Mouse (Mus musculus) heart, postnatal 36 days (tissue): Measurements from ENCODE around the gene Gbp7. TPM values are rescaled to one million over a fixed set of nuclear protein-coding genes. Genes with fewer than 3 reads are reported as not detected.
A peak's percentile ranks its signal among the peaks of the same experiment; 100 is the strongest.
"Not testable (repeated sequence)": the region's sequence is repeated elsewhere in the genome, so short reads cannot be mapped to it uniquely, and the experiment has no call there.

Experiments used
- DNase-seq, 2 experiments: peaks; one replicate each; pipeline ENCODE4 v3.0.0; 2021 to 2022
- intact Hi-C: fragments of 180-260 bp; cut with DNase I; formaldehyde crosslinking; loops from one replicate; pipeline ENCODE4 v1.15.1; 2025
- total RNA-seq, 2 experiments: library from RNA; stranded (reverse); gene quantifications; 2 replicates each; pipeline ENCODE4 v1.2.3; 2021

The Gbp7 gene
- total RNA-seq, 2 experiments from 2014 or later: 8.5 to 14.3 TPM

- DNase-seq: peak; percentile 53 to 59
- intact Hi-C loops: loop anchor here (1.0 to 10.0 kb wide), 4 partner anchors 29 to 145 kb away; partner anchors contain the start of genes Gbp2, Gbp5, Gbp7 and Kyat3
Measured at GRCm38 (mm10) chr3:142559632-142560228, 29.6 kb downstream of the Gbp7 start, which contains the start of gene Gbp3. Gene Gbp3 (plus strand): TSS chr3:142560026.

DNA sequence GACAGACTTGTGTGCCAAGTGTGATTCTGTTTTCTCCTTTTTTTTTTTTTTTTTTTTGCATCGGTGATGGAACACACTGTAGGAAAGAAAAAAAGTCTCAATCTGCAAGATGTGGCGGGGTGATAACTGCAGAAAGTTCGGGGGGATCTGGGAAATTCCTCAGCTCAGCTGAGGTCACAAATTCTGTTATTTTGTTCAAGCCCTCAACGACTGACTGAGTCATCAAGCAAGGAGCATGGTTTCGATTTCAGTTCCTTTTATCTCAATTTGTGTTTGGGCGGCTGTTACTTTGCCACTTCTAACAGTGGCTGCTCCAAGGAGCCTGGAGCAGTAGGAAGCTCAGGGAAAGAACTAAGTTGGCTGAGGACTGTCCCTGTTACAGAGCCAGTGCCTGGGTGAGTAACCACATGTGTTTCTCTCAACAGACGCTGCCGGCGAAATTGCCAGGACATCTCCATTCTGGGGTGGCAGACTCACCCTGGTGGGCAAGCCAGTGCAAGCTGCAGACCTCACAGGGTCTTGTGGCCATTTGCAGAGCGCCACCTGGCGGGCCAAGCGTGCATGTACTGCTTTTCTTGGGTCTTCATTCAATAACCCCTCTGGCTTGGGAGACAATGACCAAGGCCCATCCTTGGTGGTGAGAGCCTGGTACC lies 30.3 kb downstream of the Gbp7 start:
- intact Hi-C loops: loop anchor here (1.0 to 10.0 kb wide), 4 partner anchors 30 to 144 kb away; partner anchors contain the start of genes Gbp2, Gbp5, Gbp7 and Kyat3

DNA sequence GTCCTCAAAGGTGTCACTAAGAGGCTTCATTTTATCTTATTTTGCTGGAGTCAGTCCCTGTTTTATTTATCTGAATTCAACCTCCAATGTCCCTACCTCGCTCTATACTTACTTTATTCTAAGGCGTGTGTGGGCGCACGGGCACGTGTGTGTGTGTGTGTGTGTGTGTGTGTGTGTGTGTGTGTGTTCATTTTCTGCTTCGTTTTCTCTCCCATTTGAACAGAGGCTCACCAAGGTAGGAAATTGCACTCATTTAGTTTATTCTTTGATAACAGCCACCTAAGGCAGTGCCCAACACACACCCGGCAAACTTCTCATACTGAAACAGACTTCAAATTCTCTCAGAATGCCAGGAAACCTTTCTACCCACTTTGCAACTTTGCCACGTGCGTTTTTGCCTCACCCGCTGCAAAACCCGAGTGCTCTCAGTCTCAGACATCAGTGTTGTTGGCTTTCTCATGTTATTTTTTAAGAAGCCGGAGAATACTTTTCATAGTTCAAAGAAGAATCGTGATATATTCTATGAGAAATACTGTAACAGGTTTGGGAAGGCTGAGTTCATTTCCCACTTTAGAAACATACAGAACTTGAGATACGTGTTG lies 31.0 kb downstream of the Gbp7 start:
- intact Hi-C loops: loop anchor here (1.0 to 10.0 kb wide), 3 partner anchors 60 to 144 kb away; partner anchors contain the start of genes Gbp2 and Kyat3
- no peak for DNase-seq

More for the DNA sequence above, 30.3 kb downstream of the Gbp7 start:
- peak; percentile 88 to 89 for DNase-seq

DNA sequence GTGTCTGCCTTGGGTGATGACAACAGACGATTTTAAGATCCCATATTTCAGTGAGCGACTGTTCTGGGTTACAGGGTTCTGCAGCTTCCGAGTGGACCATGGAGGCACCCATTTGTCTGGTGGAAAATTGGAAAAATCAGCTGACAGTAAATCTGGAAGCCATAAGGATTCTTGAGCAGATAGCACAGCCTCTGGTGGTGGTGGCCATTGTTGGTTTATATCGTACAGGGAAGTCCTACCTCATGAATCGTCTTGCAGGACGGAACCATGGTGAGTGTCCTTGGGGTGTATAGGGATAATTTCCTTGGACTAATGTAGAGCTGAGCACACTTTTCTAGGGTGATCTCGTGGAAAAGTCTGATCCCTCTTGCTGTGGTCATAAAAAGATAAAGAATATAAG lies 31.5 kb downstream of the Gbp7 start:
- DNase-seq: no peak
- intact Hi-C loops: loop anchor here (1.0 to 10.0 kb wide), 3 partner anchors 59 to 143 kb away; partner anchors contain the start of genes Gbp2 and Kyat3

GRCm38 (mm10) chr3:142567490-142567889 lies 37.3 kb downstream of the Gbp7 start:
- not testable (repeated sequence) for DNase-seq
- intact Hi-C loops: loop anchor here (10.0 kb wide), 1 partner anchor 137 kb away; the partner anchor contains the start of gene Kyat3

- intact Hi-C loops: no loop called here
- DNase-seq: no peak
Measured at GRCm38 (mm10) chr3:142570738-142571137, 40.6 kb downstream of the Gbp7 start.

GRCm38 (mm10) chr3:142577108-142577507 lies 47.0 kb downstream of the Gbp7 start:
- intact Hi-C loops: no loop called here
- DNase-seq: no peak

DNA sequence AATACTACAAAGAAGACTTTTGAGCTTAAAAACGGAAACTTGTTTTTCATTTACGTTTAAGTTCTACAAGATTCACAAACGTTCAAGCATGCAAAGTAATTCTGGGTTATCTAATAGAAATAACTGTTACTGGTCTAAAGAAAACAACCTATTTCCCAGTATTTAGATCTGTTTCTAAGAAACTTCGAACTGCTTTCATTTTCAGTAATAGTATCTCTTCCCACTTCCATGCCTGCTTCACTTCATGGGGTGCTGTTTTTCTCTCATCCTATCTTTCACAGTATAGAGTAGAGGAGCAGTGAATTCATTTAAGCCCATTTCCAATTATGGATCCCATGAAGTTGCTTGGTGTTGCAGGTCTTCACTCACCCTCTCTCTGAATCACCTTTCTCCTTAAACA lies 48.2 kb downstream of the Gbp7 start:
- intact Hi-C loops: no loop called here
- DNase-seq: no peak

DNA sequence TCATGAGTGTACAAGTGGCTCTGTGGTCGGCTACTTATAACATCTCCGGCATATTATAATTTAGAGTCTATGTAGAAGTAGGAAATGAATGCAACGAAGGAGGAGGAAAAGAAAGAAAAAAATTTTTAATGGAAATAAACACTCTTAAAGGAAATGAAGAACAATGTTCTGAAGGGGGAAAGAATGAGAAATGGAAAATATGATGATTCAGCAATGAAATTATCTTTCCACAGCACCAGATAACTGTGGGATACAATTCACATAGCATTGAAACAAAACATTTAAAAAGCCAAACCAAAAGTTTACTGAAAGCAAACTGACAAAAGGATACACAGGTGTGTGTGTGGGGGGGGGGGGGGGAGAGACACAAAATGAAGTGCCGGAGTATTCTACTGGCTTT lies 52.9 kb downstream of the Gbp7 start:
- no peak for DNase-seq
- intact Hi-C loops: no loop called here

DNA sequence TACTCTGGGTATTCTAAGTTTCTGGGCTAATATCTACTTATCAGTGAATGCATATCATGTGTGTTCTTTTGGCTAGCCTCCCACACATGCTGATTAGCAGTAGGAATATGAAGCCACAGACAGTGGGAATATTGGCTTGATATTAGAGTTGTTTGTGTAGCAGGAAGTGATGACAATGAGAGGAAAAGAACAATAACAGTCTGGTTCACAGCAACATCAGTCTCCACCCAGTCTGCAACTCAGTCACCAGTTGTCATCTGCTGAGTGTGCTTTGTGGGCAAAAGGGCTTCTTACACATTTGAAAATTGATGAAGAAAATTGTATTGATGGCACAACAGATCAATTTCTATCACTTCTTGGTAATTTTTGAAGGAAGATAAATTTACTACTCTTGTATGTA lies 57.2 kb downstream of the Gbp7 start:
- intact Hi-C loops: no loop called here
- DNase-seq: no peak

DNA sequence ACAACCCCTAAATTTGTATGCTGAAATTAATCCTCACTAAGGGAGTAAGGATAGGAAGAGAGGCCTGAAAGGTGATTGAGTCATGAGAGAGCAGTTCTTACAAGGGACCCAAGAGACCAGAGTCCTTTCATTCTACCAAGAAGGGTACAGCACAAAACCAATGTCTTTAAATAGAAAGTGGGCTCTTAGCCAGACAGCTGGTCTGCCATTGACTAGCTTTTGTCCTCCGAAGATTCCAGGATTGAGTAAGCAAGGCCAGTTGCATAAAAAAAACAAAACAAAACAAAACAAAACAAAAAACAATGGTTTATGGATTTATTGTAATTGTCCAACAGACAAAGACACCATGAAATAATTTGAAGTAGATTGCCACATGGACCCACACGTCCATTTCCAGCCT lies 58.7 kb downstream of the Gbp7 start:
- DNase-seq: no peak
- intact Hi-C loops: no loop called here

GRCm38 (mm10) chr3:142590431-142591067 lies 60.4 kb downstream of the Gbp7 start:
- no peak for DNase-seq
- intact Hi-C loops: no loop called here

GRCm38 (mm10) chr3:142594547-142594946 lies 64.4 kb downstream of the Gbp7 start, which contains the start of gene Gbp2b:
Gene Gbp2b (plus strand): TSS chr3:142594847.
- no peak for DNase-seq
- intact Hi-C loops: no loop called here

GRCm38 (mm10) chr3:142597923-142598322 lies 67.8 kb downstream of the Gbp7 start:
- DNase-seq: no peak
- intact Hi-C loops: no loop called here

Other genes with a start within 250 kb of the Gbp7 start
- 100 to 1,000 TPM; 634 to 793 TPM for gene Pdlim5, start 134.6 kb upstream of the Gbp7 start, total RNA-seq
- 10 to 100 TPM in 1 of 2 experiments, 1 to 10 TPM in 1; 6.7 to 11.9 TPM for gene Gbp5, start 36.4 kb upstream of the Gbp7 start, total RNA-seq
- 10 to 100 TPM; 15.1 to 23.8 TPM for gene Gbp3, start 29.7 kb downstream of the Gbp7 start, total RNA-seq
- gene Gbp2b, start 64.5 kb downstream of the Gbp7 start, total RNA-seq: under 1 TPM; 0.14 to 0.19 TPM
- gene Gbp2, start 90.3 kb downstream of the Gbp7 start, total RNA-seq: 10 to 100 TPM; 11.3 to 16.5 TPM
- gene Kyat3, start 170.7 kb downstream of the Gbp7 start, total RNA-seq: 10 to 100 TPM; 23.8 to 27.9 TPM
- gene Gtf2b, start 234.7 kb downstream of the Gbp7 start, total RNA-seq: 10 to 100 TPM; 20.9 to 21.1 TPM